Mouse (Mus musculus): ENCODE data around the gene Fbxo48. TPM values are rescaled to one million over a fixed set of nuclear protein-coding genes. Genes with fewer than 3 reads are reported as not detected.

The Fbxo48 gene
- total RNA-seq, 2 experiments from 2014 or later, result 0.23 TPM; not detected in 1

GRCm38 (mm10) chr11:16967806-16968205, 16.6 kb downstream of the Fbxo48 start:
- intact Hi-C loops (cut with DNase I), result no loop called here
- no peak for DNase-seq

DNA sequence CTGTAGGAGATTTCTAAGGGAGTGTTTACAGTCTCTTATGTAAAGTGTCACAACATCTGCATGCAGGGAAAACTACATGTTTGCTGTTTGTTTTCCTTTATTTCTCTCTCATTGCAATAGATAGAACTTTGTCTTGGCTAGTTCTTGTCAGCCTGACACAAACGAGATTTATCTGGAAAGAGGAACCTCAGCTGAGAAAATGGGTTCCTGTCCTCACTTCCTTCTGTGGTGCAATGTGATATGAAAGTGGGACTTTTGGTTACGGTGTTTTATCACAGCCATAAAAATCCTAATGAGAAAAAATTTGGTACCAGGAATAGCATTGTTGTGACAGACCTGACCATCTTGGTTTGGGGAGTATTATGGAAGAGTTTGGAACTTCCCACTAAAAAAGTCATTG, 18.5 kb downstream of the Fbxo48 start:
- DNase-seq, result no peak
- intact Hi-C loops (cut with DNase I), result no loop called here

DNA sequence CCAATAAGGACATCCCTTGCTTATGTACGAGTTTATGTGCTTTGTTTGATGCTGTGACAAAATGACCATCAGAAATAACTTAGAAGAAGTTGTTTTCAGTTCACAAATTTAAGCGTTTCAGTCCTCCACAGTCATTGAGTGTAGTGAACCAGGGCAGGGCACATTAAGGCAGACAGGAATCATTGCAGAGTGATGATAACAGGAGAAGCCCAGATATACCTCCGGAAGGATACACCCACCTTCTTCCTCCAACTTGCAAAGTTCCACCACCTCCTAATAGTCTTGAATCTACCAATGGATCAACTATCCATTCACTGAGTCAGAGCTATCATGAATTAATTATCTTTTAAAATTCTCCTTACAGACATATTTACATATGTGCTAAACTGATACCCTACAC, 20.9 kb downstream of the Fbxo48 start:
- intact Hi-C loops (cut with DNase I), result no loop called here
- no peak for DNase-seq

DNA sequence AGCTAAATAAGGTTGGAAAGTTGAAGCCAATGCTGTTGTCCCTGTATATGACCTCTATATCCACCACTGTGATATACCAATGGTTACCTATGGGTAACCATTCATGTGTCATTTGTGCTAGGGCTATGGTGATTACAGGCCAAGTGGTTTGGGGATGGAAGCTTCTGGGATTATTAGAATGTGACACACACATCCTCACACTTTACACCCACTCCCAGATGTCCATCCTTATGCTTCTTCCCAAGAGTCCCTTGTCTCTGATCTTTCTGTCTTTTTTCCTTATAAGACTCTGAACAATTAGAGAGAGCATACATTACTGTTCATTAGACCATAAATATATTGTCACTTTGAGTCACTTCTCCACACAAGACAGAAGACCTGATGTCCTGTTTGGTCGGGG, 21.9 kb downstream of the Fbxo48 start:
- DNase-seq, result no peak
- intact Hi-C loops (cut with DNase I), result no loop called here

GRCm38 (mm10) chr11:16976937-16977336, 25.8 kb downstream of the Fbxo48 start:
- intact Hi-C loops (cut with DNase I), result no loop called here
- DNase-seq, result no peak

DNA sequence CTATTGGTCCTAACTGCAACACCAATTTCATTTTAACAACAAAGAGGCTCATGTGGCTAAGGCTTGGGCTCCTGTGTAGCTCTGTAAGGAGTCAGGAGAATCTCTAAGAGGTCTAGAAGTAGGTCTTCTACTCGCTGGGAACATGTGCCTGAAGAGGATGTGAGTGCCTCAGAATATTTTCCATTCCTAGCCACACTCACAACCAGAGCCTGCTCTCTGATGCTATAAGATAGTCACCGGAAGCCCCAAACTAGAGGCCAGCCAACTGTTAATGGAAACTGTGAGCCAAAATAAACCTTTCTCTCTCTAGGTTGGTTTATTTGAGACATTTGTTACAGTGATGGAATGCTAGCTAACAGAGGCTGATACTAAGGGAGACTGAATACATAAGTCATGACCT, 26.4 kb downstream of the Fbxo48 start:
- intact Hi-C loops (cut with DNase I), result no loop called here
- DNase-seq, result no peak

DNA sequence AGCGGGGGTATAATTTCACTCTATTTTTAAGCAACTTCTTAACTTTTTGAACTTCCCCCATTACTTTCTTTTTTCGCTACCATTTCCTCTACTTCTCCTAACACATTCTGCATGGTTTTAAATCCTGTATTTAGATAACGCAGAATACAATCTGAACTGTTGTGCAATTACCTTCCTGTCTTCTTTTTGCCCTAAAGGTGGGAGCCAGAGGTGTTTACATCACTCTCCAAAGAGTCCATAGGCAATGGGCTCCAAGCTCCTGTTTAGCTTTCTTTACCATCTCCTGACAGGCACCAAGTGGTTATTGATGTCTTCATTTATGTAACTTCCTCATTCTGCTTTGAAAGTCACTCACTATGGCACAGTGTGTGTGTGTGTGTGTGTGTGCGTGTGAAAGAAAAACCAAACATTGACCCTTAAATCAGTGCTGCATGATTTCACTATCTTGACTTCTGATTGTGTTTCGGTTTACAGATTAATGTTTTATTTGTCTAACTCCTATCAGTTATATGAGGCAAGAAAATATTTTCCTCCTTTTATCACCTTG, 27.1 kb downstream of the Fbxo48 start:
- intact Hi-C loops (cut with DNase I), result no loop called here
- DNase-seq, result no peak

GRCm38 (mm10) chr11:16986550-16987187, 35.5 kb downstream of the Fbxo48 start:
- no peak for DNase-seq
- intact Hi-C loops (cut with DNase I), result no loop called here

GRCm38 (mm10) chr11:16987745-16988328, 36.7 kb downstream of the Fbxo48 start:
- intact Hi-C loops (cut with DNase I), result no loop called here
- DNase-seq, result no peak

DNA sequence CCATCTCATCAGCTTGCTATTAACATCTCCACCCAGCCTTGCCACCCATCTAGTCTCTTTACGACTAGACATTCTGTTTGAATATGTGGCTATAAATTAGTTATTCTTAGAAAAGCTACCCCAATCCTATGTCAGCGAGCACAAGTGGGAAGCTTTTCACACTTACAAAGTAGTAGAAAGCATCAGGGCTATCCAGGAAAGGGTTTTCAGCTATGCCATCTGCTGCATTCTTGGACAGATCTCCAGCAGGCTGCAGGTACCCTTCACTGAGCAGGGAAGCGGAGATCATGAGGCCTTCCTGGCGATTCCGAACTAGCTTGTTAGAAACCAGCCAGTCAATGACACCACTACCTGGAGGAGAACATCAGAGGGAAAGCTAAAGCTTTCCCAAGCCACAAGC, 38.7 kb downstream of the Fbxo48 start:
- no peak for DNase-seq
- intact Hi-C loops (cut with DNase I), result no loop called here

GRCm38 (mm10) chr11:16992880-16993279, 41.7 kb downstream of the Fbxo48 start:
- DNase-seq, result no peak
- intact Hi-C loops (cut with DNase I), result no loop called here

DNA sequence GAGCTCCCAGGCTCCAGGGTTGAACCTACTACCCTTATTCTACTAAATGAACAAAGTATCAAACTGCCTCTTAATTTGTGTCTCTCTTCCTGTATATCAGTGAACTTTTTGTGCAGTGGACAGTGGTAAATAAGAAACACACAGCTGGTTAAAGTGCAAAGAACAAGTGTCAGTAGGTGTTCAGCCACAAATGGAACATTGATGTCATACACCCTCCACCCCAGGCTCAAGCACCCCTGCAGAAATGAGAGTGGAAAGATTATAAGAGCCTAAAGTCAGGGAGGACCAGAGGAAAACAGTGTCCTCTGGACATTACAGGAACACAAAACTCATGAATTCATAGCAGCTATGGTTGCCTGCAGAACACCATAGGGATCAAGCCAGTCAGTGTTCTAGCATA, 45.6 kb downstream of the Fbxo48 start:
- no peak for DNase-seq
- intact Hi-C loops (cut with DNase I), result no loop called here

DNA sequence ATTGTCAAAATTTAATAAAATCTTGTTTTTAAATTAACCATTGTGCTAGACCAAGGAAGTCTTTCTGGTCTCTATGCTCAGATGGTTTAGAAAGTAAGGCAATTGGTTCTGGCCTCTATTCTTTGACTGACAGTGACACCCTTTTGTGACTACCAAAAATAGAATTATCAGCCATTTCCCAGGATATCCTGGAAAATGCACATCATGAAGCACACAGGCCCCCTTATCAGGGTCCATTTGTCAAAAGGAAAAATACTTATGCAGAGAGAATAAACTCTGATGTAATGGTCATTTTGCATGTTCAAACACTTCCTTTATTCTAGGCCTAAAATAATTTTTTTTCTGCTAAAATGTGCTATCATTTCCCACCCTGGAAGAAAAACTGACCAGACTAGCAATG, 46.3 kb downstream of the Fbxo48 start:
- no peak for DNase-seq
- intact Hi-C loops (cut with DNase I), result no loop called here

- DNase-seq, result no peak
- intact Hi-C loops (cut with DNase I), result no loop called here
These were observed 48.2 kb downstream of the Fbxo48 start for GRCm38 (mm10) chr11:16999387-16999786.

GRCm38 (mm10) chr11:16999933-17000332, 48.8 kb downstream of the Fbxo48 start:
- intact Hi-C loops (cut with DNase I), result no loop called here
- DNase-seq, result no peak

- DNase-seq, result no peak
- intact Hi-C loops (cut with DNase I), result no loop called here
These were observed 49.5 kb downstream of the Fbxo48 start for GRCm38 (mm10) chr11:17000353-17001334.

DNA sequence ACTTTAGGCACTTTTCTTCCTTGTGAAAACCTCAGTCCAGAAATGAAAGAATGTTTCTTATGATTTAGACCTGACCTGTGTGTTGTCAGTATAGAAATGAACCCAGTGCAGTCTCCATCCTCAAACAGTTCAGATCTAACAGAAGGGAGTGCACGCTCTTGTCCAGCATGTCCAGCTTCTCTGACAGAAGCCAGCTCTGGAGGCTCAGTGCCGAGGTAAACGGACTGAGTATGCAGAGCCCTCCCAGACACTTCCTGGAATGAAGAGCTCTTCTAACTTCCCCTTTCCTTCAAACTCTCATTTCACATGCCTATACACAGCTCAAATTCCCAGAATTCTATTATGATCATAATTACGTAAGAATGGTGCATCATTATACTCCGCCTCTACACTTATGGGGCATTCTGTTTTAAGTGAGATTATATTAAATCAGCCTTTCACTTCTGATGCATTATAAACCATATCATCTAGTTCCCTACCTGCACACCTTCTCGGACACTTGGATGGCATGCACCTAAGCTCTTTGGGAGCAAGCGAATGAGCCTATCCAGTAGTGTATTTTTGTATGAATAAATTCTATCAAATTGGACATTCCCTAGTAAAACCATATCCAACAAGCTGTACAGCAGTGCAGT, 51.7 kb downstream of the Fbxo48 start:
- intact Hi-C loops (cut with DNase I), result no loop called here
- DNase-seq, result no peak

- no peak for DNase-seq
- intact Hi-C loops (cut with DNase I), result no loop called here
These were observed 52.6 kb downstream of the Fbxo48 start for GRCm38 (mm10) chr11:17003757-17004156.
